Mouse (Mus musculus) activated CD4-positive, CD25-positive, alpha-beta regulatory T cell, adult 9 weeks (primary cell): ENCODE measurements around the gene Gm28269. TPM values are rescaled to one million over a fixed set of nuclear protein-coding genes. Genes with fewer than 3 reads are reported as not detected.

ENCODE experiments used
- polyA plus RNA-seq: library from polyadenylated mRNA; unstranded; fragments of 100-300 nt; shearing (Covaris generic); gene quantifications from one replicate; pipeline ENCODE4 v1.2.1, GENCODE M21; 2017

Gm28269 gene
- polyA plus RNA-seq, result not detected

DNA sequence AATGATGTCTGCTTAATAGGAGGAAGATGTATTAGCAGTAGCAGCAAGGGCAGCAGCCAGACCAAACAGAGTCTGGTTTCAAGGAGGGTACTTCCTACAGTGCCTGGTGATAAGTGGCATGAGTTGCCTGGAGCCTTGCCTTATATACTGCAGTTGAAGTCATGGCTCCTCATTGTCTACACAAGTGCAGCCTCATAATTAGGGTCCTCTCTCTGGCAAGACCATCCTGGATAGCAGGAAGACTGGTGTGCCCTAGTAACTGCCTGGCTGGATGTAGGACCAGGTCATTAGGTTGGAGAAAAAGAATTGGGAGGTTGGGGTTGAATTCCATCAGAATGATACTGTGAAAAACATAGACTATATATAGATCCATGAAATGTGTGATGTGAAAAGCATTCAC, at the start of gene Gm28269:
Gene Gm28269, minus strand, starts transcription at position 101 of the 400 bp plus-strand sequence.

DNA sequence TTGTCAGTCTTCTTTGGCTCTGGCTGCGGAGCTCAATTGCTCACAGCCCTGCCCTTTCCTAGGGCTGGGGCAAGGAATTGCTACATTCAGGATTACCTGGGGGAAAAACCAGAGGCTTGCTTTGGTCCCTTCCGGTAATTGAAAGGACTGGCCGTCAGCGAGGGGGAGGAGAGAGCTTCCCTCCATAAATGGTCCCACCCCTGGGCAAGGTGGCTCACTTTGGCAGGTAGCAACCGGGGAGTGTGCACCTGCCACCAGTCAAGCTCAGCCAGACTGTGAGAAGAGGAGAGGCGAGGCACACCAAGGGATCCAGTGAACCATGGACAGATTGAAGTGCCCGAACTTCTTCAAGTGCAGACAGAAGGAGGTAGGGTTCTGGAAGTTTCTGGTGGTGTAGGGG, 30.1 kb downstream of the Gm28269 start, which contains the start of gene Slc6a14:
Gene Slc6a14, plus strand, starts transcription at position 68 of the 400 bp plus-strand sequence.

Other genes with a start within 250 kb of the Gm28269 start
- not detected for gene Slc6a14, start 30.2 kb downstream of the Gm28269 start, polyA plus RNA-seq